ENCODE assay signal across 26 mouse cellular contexts in the genomic region with DNA sequence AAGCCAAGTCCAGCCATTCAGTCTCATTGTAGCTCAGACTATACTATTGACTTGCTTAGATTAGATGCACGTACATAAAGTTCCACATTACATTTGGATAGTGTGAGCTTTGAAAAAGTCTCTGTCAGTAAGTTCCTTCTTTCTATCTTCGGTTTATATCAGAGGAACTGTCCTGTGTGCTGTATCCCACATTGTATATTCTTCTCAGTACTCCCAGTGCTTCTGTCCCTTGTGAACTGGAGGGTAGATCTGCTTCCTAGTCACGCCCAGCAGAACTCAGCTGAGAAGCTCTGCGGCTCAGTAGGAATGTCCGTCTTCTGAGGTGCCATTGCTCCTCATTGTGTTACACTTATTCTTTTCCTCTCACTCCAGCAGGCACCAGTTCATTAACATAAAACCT.
"Had no signal": no experiment of that assay in that cellular context is flagged by ENCODE, and none has a peak within 500 bp of the region (broad histone marks: within the 10 kb centered on the region; RNA-seq: fewer than 3 reads in every experiment).

No protein-coding gene starts in this region.

- H3K9ac ChIP-seq: kidney, embryonic 15.5 days; limb, embryonic 12.5 days; limb, embryonic 15.5 days; liver, embryonic 14.5 days; liver, postnatal 0 days; lung, embryonic 15.5 days; midbrain, embryonic 13.5 days; neural tube, embryonic 12.5 days; neural tube, embryonic 15.5 days; stomach, embryonic 15.5 days had no signal

- H3K4me1 ChIP-seq: midbrain, embryonic 10.5 days; midbrain, embryonic 13.5 days; neural tube, embryonic 12.5 days; stomach, embryonic 15.5 days had no signal

- DNase-seq: kidney, adult 8-10 months; kidney, postnatal 10 days; kidney, postnatal 4 days; left cerebral cortex, postnatal 4 days; liver, postnatal 0 days; lung, postnatal 10 days; lung, postnatal 36 days; retina, postnatal 1 day; right cerebral cortex, postnatal 25 days; spleen, adult 18-20 months; thymus, adult 2 months; thymus, postnatal 14 days; thymus, postnatal 4 days had no signal

- H3K27me3 ChIP-seq: kidney, embryonic 15.5 days; limb, embryonic 12.5 days; limb, embryonic 15.5 days; lung, embryonic 15.5 days; megakaryocyte, embryonic 14.5 days; midbrain, embryonic 13.5 days; neural tube, embryonic 12.5 days; neural tube, embryonic 15.5 days; stomach, embryonic 15.5 days had no signal

- H3K9me3 ChIP-seq: kidney, embryonic 15.5 days; limb, embryonic 12.5 days; limb, embryonic 15.5 days; lung, embryonic 15.5 days; megakaryocyte, embryonic 14.5 days; midbrain, embryonic 10.5 days; midbrain, embryonic 13.5 days; neural tube, embryonic 12.5 days; neural tube, embryonic 15.5 days; stomach, embryonic 15.5 days had no signal

- ATAC-seq: liver, postnatal 0 days; midbrain, embryonic 13.5 days; midbrain, embryonic 16.5 days had no signal

- H3K4me2 ChIP-seq: kidney, embryonic 15.5 days; limb, embryonic 12.5 days; limb, embryonic 15.5 days; liver, embryonic 11.5 days; lung, embryonic 15.5 days; midbrain, embryonic 13.5 days; neural tube, embryonic 12.5 days; neural tube, embryonic 15.5 days; stomach, embryonic 15.5 days had no signal

- H3K4me3 ChIP-seq: kidney, embryonic 15.5 days; limb, embryonic 12.5 days; limb, embryonic 15.5 days; lung, embryonic 15.5 days; megakaryocyte, embryonic 14.5 days; midbrain, embryonic 10.5 days; midbrain, embryonic 13.5 days; neural tube, embryonic 12.5 days; neural tube, embryonic 15.5 days; stomach, embryonic 15.5 days had no signal

- H3K27ac ChIP-seq: limb, embryonic 15.5 days; liver, embryonic 14.5 days; lung, embryonic 15.5 days; midbrain, embryonic 10.5 days; midbrain, embryonic 13.5 days; neural tube, embryonic 12.5 days; neural tube, embryonic 15.5 days; stomach, embryonic 15.5 days had no signal
